Mouse (Mus musculus): ENCODE data around the gene Scd2.

DNA sequence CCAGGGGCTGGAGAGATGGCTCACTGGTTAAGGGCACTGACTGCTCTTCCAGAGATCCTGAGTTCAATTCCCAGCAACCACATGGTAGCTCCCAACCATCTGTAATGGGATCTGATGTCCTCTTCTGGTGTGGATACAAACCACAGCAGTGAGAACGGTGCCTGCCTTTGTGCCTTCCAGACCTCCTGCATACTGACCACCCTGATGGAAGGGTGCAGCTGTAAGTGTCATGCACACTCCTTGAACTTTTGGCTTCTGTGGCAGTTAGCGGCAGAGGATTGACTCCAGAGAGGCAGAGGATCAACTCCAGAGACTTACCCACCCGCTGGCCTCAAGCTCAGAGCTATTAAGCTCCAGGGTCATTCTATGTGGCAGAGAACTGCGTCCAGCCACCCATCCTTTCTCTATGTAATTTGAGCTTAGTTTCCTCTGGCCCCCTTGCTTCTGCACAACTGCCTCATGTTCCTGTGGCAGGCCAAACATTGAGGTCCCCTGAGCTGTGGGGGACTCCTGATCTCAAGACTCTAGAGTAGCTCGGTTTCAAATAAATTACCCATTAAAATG, 23.4 kb downstream of the Scd2 start:
- TF ChIP-seq CTCF (IDR thresholded peaks at IDR 0.05; ENCODE audit: low read depth) = no peak
- TF ChIP-seq EP300 (IDR thresholded peaks at IDR 0.05; ENCODE audit: low read depth) = no peak
